Mouse (Mus musculus) ES-E14 (cell line): ENCODE data around the gene Fam19a1. TPM values are rescaled to one million over a fixed set of nuclear protein-coding genes. Genes with fewer than 3 reads are reported as not detected.

Experiments
- DNase-seq: peaks from one replicate; pipeline ENCODE4 v3.0.0-alpha.2; 2013; ENCODE audit warnings: low read depth, low spot score
- H3K27ac ChIP-seq: 2 replicates; pipeline ENCODE4 v1.5.1; 2012; ENCODE audit warnings: low read depth, mild to moderate bottlenecking, low read length, moderate library complexity, mixed read lengths; ENCODE audit not compliant: poor library complexity, insufficient read depth, severe bottlenecking
- H3K36me3 ChIP-seq: 2 replicates; pipeline ENCODE4 v1.6.1; 2012; ENCODE audit warnings: mild to moderate bottlenecking, low read length, moderate library complexity, mixed read lengths; ENCODE audit not compliant: control insufficient read depth, poor library complexity, insufficient read depth, severe bottlenecking
- H3K4me1 ChIP-seq, 2 experiments: fragments of 150-350 bp in 1 of 2; sonication (generic) in 1 of 2; 2 replicates each; pipeline ENCODE4 v1.6.1; 2012; ENCODE audit warnings: low read length in 2 of 2, mild to moderate bottlenecking in 1 of 2, mixed read lengths in 1 of 2; ENCODE audit not compliant: control insufficient read depth in 2 of 2, insufficient read depth in 2 of 2, poor library complexity in 1 of 2
- H3K4me3 ChIP-seq, 2 experiments: fragments of 150-350 bp in 1 of 2; sonication (generic) in 1 of 2; 2 replicates each; pipeline ENCODE4 v1.5.1; 2012; ENCODE audit warnings: low read length in 2 of 2, low read depth in 1 of 2, mild to moderate bottlenecking in 1 of 2, mixed read lengths in 1 of 2; ENCODE audit not compliant: insufficient read depth in 1 of 2, poor library complexity in 1 of 2, severe bottlenecking in 1 of 2
- H3K9ac ChIP-seq: 2 replicates; pipeline ENCODE4 v1.6.1; 2012; ENCODE audit warnings: low read depth, mild to moderate bottlenecking, low read length, mixed read lengths; ENCODE audit not compliant: poor library complexity, insufficient read depth, severe bottlenecking
- H3K9me3 ChIP-seq: fragments of 150-350 bp; sonication (generic); 2 replicates; pipeline ENCODE4 v1.6.1; 2012; ENCODE audit warnings: low read depth, mild to moderate bottlenecking, low read length; ENCODE audit not compliant: control insufficient read depth, insufficient read depth
- CHD2 ChIP-seq: IDR thresholded peaks from 2 replicates; pipeline ENCODE4 v1.6.1; 2014; ENCODE audit warnings: mild to moderate bottlenecking, low read depth, low read length, inconsistent platforms
- HCFC1 ChIP-seq: IDR thresholded peaks from 2 replicates; pipeline ENCODE4 v1.6.1; 2012; ENCODE audit warnings: low read length, inconsistent platforms, borderline replicate concordance; ENCODE audit not compliant: insufficient read depth
- MAFK ChIP-seq: IDR thresholded peaks from 2 replicates; pipeline ENCODE4 v1.6.1; 2014; ENCODE audit warnings: mild to moderate bottlenecking, low read depth, low read length, inconsistent platforms; ENCODE audit not compliant: insufficient read depth
- ZC3H11A ChIP-seq: IDR thresholded peaks from 2 replicates; pipeline ENCODE4 v1.6.1; 2012; ENCODE audit warnings: low read depth, mild to moderate bottlenecking, inconsistent platforms, low read length, borderline replicate concordance
- ZNF384 ChIP-seq: IDR thresholded peaks from 2 replicates; pipeline ENCODE4 v1.6.1; 2012; ENCODE audit warnings: low read depth, low read length, inconsistent platforms
- in situ Hi-C, 2 experiments: fragments of 600-800 bp; cut with MboI; formaldehyde crosslinking; loops; one replicate each; pipeline ENCODE4 v1.15.1; 2025; ENCODE audit warnings: low sequenced_read_pairs in 2 of 2, inconsistent platforms in 1 of 2; ENCODE audit not compliant: unreplicated experiment in 2 of 2
- total RNA-seq: library from RNA; depleted of rRNA; stranded (reverse); fragments of 300-350 nt; gene quantifications from 2 replicates; pipeline ENCODE4 v1.2.3, GENCODE M21; 2012

Gene Fam19a1
- total RNA-seq, 1 experiment: not detected

DNA sequence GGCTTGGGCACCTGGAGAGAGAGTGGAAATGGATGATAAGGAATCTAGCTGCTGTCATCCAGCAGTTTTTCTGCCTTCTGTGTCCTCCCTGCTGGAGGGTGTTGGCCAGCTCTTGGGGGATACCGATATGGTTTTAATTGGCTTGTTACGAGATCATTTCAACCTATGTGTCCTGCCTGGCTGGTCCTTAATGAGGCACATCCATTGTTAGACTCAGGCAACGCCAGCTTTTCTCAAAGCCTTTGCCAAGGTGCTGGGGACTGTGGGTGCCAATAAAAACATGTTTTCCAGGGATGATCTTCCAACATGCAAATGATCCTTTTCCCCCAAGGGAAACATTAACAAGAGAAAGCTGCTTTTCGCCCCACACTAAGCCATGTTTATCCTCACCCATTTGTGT lies 266.3 kb downstream of the Fam19a1 start:
- in situ Hi-C loops: no loop called here
- H3K9ac ChIP-seq: no peak overlapping the region
- H3K36me3 ChIP-seq: no peaks in the 10 kb centered on the region
- no peak overlapping the region for H3K4me3 ChIP-seq
- no peak for DNase-seq
- no peak for TF ChIP-seq MAFK
- no peak for TF ChIP-seq CHD2
- no peak for TF ChIP-seq ZNF384
- TF ChIP-seq ZC3H11A: no peak
- TF ChIP-seq HCFC1: no peak
- no peaks in the 10 kb centered on the region for H3K9me3 ChIP-seq
- no peaks in the 10 kb centered on the region for H3K4me1 ChIP-seq
- no peak overlapping the region for H3K27ac ChIP-seq

DNA sequence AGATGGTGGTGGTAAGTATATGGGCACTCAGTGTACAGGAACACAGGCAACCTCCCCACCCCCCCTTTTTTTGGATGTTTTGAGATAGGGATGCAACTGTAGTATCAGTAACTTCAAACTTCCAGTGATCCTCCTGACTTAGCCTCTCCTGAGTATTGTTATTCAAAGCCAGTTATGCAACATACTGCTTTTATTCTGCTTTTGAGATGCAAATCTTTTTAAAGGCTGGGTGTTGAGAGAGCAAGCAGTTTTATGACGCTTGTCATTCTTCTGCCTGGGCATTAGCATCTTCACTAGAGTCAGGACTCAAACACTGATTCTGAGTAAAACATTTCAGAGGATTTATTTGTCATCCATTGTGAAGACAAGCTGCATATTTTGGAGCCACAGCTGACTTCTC lies 271.5 kb downstream of the Fam19a1 start:
- Histone ChIP-seq H3K4me1 (no peaks in the 10 kb centered on the region), H3K27ac (no peak overlapping the region), H3K9me3 (no peaks in the 10 kb centered on the region), H3K9ac (no peak overlapping the region), H3K36me3 (no peaks in the 10 kb centered on the region), H3K4me3 (no peak overlapping the region)
- peak; percentile 11 for DNase-seq
- in situ Hi-C loops: no loop called here
- TF ChIP-seq ZC3H11A (no peak), ZNF384 (no peak), MAFK (no peak)

DNA sequence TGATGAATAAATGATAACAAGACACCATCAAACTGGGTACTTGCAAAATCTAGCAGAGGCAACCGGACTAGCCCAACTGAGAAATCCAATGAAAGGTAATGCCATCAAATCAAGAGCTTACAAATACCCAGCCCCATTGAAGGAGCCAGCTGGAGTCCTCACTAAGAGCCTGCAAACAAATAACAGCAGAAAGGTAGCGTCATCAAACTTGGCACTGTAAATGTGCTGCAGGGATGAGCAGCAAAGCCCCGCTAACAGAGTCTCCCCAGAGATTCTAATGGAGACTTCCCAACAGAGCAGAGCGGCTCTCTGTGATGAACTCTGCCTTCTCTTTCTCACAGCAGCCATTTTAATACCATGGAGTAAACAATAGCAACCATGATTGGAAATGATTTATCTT lies 305.9 kb downstream of the Fam19a1 start:
- no peak overlapping the region for H3K27ac ChIP-seq
- in situ Hi-C loops: no loop called here
- no peak overlapping the region for H3K4me3 ChIP-seq
- H3K9ac ChIP-seq: no peak overlapping the region
- no peak for DNase-seq
- no peaks in the 10 kb centered on the region for H3K9me3 ChIP-seq
- TF ChIP-seq MAFK: no peak
- no peak for TF ChIP-seq HCFC1
- TF ChIP-seq ZNF384: no peak
- no peak for TF ChIP-seq CHD2
- TF ChIP-seq ZC3H11A: no peak
- no peaks in the 10 kb centered on the region for H3K36me3 ChIP-seq
- no peaks in the 10 kb centered on the region for H3K4me1 ChIP-seq

DNA sequence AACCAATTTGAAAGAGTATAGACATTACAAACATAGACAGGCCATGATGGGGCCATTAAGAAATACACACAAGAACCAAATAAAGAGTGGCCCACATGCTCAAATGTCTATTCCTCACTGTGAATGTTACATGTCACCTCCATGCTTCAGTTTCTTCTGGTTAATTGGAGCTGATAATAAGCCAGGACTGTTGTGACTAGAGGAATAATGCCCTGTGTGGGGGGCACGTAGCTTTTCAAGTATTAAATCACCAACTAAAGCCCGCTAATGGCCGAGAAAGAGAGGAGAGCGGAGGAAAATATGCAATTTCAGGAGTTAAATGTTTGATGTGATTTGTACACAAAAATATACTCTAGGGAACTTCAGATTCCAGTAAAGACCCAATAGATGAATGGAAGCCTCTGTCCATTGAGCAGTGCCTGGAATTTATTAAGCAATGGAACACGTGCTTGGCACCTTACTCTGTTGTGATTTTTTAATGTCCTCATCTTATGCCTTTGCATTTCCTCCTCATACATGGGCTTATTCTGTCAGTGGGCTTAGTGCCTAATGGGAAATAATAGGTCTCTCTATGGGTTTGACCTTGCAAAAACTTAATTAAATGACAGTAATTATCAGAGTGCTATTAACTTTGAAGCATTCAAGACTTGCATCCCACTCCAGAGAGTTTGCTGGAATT lies 306.9 kb downstream of the Fam19a1 start:
- Histone ChIP-seq H3K36me3 (no peaks in the 10 kb centered on the region), H3K9ac (no peak overlapping the region), H3K27ac (no peak overlapping the region), H3K4me3 (no peak overlapping the region), H3K4me1 (no peaks in the 10 kb centered on the region), H3K9me3 (no peaks in the 10 kb centered on the region)
- DNase-seq: no peak
- TF ChIP-seq ZC3H11A (no peak), HCFC1 (no peak), ZNF384 (no peak), CHD2 (no peak), MAFK (no peak)
- in situ Hi-C loops: no loop called here

DNA sequence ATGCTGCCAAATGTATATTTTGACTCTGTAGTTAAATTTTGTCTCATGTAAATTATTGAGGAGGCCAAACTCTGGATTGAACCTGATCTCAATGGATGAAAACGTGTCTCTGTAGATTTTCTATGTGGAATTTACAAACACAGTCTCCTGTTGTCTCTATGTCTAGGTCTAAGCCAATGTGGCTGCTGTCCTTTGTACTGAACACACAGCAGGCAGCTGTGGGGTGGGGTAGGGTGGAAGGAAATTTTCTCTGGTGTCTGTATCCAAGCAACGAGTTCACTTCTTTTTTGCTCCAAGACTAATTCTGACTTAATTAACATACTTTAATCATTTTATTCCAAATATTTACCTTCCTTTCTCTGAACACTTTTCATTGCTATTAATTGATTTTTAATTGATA lies 307.6 kb downstream of the Fam19a1 start:
- DNase-seq: peak; percentile 6
- no peaks in the 10 kb centered on the region for H3K36me3 ChIP-seq
- in situ Hi-C loops: no loop called here
- H3K27ac ChIP-seq: no peak overlapping the region
- no peaks in the 10 kb centered on the region for H3K9me3 ChIP-seq
- TF ChIP-seq ZC3H11A: no peak
- no peak for TF ChIP-seq MAFK
- no peak for TF ChIP-seq CHD2
- no peak for TF ChIP-seq ZNF384
- TF ChIP-seq HCFC1: no peak
- no peak overlapping the region for H3K4me3 ChIP-seq
- H3K9ac ChIP-seq: no peak overlapping the region
- H3K4me1 ChIP-seq: no peaks in the 10 kb centered on the region
